Mouse (Mus musculus) hindbrain, embryonic 16.5 days (tissue): Measurements from ENCODE around the gene Dmrta1. TPM values are rescaled to one million over a fixed set of nuclear protein-coding genes. Genes with fewer than 3 reads are reported as not detected.

Experiments used
- ATAC-seq: fragments of 200-750 bp; cut with Nextera tagmentation; 2 replicates; pipeline ENCODE4 v1.8.0; 2017; ENCODE audit warnings: moderate TSS enrichment, moderate library complexity
- H3K27ac ChIP-seq: fragments of 300-500 bp; sonication (generic); 2 replicates; pipeline ENCODE4 v1.5.1; 2014; ENCODE audit warnings: low read depth, mild to moderate bottlenecking, control low read depth, low read length, moderate library complexity
- H3K27me3 ChIP-seq: fragments of 300-500 bp; sonication (generic); replicated peaks from 2 replicates; pipeline ENCODE4 v1.6.1; 2014; ENCODE audit warnings: low read length; ENCODE audit not compliant: control insufficient read depth, insufficient read depth
- H3K36me3 ChIP-seq: fragments of 300-500 bp; sonication (generic); 2 replicates; pipeline ENCODE4 v1.6.1; 2014; ENCODE audit warnings: mild to moderate bottlenecking, low read length, moderate library complexity, mixed read lengths; ENCODE audit not compliant: control insufficient read depth, insufficient read depth
- H3K4me1 ChIP-seq: fragments of 300-500 bp; sonication (generic); 2 replicates; pipeline ENCODE4 v1.6.1; 2014; ENCODE audit warnings: low read depth, low read length; ENCODE audit not compliant: control insufficient read depth, insufficient read depth
- H3K4me2 ChIP-seq: fragments of 300-500 bp; sonication (generic); 2 replicates; pipeline ENCODE4 v1.6.1; 2014; ENCODE audit warnings: mild to moderate bottlenecking, low read length, control low read depth, moderate library complexity
- H3K4me3 ChIP-seq: fragments of 300-500 bp; sonication (generic); 2 replicates; pipeline ENCODE4 v1.5.1; 2014; ENCODE audit warnings: mild to moderate bottlenecking, low read length, control low read depth, moderate library complexity
- H3K9ac ChIP-seq: fragments of 300-500 bp; sonication (generic); 2 replicates; pipeline ENCODE4 v1.6.1; 2014; ENCODE audit warnings: low read depth, mild to moderate bottlenecking, control low read depth, low read length, moderate library complexity
- H3K9me3 ChIP-seq: fragments of 300-500 bp; sonication (generic); 2 replicates; pipeline ENCODE4 v1.6.1; 2014; ENCODE audit warnings: mild to moderate bottlenecking, low read length, moderate library complexity; ENCODE audit not compliant: control insufficient read depth
- WGBS: fragments of 180-500 bp; shearing (Covaris S2); extraction: QIAGEN DNeasy Blood & Tissue Kit; methylation state at CpG from one replicate; pipeline ENCODE4 v1.1.7; 2014; 5-methylcytosine and 5-hydroxymethylcytosine counted together
- polyA plus RNA-seq: library from polyadenylated mRNA; unstranded; fragments of >200 nt; fragmentation: Nextera tagmentation; extraction: Ambion mirVana; gene quantifications from 2 replicates; pipeline ENCODE4 v1.2.1, GENCODE M21; 2015

The Dmrta1 gene
- polyA plus RNA-seq, result 0.41 and 0.72 TPM in 2 replicates

DNA sequence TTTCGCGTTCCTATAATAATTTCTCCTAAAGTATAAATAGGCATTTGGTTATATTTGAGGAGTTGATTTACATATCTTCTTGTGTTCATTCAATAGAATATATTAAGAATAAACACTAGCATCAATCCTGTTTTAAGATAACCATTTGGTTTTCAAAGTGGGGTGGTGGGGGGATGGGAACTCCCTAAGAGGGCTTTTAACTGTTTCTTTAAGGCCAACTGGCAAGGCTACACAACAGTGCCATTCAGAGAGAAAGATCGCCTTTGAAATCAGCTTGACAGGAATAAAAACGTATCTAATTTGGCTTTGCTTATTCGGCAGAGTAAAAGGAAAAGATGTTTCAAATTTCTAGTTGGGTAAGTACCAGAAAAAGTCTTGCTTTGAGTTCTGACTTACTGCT, at the start of gene Dmrta1:
Gene Dmrta1 (plus strand): TSS at position 242 of the 400 bp plus-strand sequence.
- H3K36me3 ChIP-seq, result no peaks in the 10 kb centered on the region
- H3K27me3 ChIP-seq, result no peaks in the 10 kb centered on the region
- H3K9me3 ChIP-seq, result no peaks in the 10 kb centered on the region
- H3K4me3 ChIP-seq, result no peak within 1 kb of the TSS
- H3K27ac ChIP-seq, result no peak within 1 kb of the TSS
- no peaks in the 10 kb centered on the region for H3K4me1 ChIP-seq
- no peak within 1 kb of the TSS for H3K4me2 ChIP-seq
- ATAC-seq, result no peak
- WGBS, result 40% methylated on average over 5 of the region's 5 CpGs
- no peak within 1 kb of the TSS for H3K9ac ChIP-seq

DNA sequence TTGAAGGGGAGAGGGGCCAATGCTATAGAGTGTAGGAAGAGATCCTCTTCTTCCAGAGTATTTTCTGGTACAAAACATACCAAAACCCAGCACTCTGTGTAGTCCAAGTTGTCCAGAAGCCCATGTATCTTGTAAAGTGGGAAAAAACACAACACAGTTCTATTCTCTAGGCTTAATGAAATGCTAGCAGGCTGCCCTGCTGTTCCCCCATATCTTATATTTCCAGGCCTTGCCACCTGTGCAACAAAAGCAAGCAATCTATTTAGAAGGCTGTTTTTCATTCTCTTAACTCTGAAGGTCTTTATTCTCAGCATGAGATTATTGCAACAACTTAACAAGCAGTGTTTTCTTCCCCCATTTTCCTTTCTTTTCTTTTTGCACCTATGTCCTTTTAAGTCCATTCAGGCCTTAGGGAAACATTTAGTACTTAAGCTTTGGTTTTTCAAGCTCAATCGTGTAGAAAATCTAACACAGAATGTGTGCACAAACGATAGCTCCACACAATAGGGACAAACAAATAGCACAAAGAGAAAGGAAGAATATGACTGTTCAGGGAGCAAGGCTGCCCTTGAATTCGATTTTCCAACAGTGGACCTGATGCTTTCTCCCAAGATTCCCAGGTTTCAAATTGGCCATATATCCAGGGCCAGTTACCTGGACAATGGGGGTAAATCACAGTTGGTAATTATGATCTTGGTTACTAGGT, 48.7 kb upstream of the Dmrta1 start:
- H3K4me1 ChIP-seq, result no peaks in the 10 kb centered on the region
- H3K9ac ChIP-seq, result no peak overlapping the region
- no peak overlapping the region for H3K4me3 ChIP-seq
- no peaks in the 10 kb centered on the region for H3K27me3 ChIP-seq
- no peaks in the 10 kb centered on the region for H3K36me3 ChIP-seq
- WGBS, result 20% methylated on average over 3 of the region's 3 CpGs
- H3K4me2 ChIP-seq, result no peak overlapping the region
- H3K27ac ChIP-seq, result no peak overlapping the region
- no peak for ATAC-seq
- no peaks in the 10 kb centered on the region for H3K9me3 ChIP-seq

DNA sequence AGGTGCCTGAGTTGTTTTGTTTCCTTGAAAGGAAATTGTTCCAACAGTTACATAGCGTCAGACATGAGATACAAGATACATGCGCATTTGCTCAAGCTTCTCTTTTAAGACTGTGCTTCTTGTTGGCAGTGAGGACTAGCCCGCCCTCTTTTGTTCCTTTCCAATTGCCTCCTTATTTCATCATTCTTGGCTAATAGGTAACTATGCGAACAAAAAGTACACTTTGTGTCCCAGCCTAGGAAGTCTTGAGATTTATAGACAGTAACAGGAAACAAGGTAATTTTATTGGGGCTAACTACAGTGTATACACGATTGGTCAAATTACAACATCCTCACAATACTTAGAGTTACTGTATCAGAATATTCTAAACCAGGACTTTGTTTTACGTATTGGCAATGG, 47.7 kb upstream of the Dmrta1 start:
- Histone ChIP-seq H3K27ac (no peak overlapping the region), H3K4me3 (no peak overlapping the region), H3K4me1 (no peaks in the 10 kb centered on the region), H3K9me3 (no peaks in the 10 kb centered on the region), H3K27me3 (no peaks in the 10 kb centered on the region), H3K9ac (no peak overlapping the region), H3K36me3 (no peaks in the 10 kb centered on the region), H3K4me2 (no peak overlapping the region)
- no peak for ATAC-seq
- WGBS, result 78% methylated on average over 6 of the region's 6 CpGs

DNA sequence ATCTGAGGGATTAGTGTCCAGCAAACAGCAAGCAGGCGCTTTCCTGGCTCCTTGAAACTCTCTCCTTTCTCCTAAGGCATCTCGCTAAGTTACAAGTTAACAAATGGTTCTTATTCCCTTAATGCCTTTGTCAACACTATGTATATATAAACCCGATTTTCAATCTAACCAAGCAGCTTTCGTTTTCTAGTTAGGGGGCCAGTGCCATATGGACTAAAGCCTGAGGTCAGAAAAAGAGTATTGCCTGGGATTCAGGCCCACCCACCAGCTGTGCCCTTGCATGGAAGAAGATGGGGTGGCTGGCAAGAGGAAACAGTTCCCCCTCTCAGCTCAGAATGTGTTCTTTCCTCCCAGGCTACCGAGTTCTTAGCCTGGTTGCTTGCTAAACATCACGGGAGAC, 40.6 kb upstream of the Dmrta1 start:
- Histone ChIP-seq H3K27ac (no peak overlapping the region), H3K27me3 (no peaks in the 10 kb centered on the region), H3K9me3 (no peaks in the 10 kb centered on the region), H3K4me1 (no peaks in the 10 kb centered on the region), H3K4me2 (no peak overlapping the region), H3K9ac (no peak overlapping the region), H3K36me3 (no peaks in the 10 kb centered on the region), H3K4me3 (no peak overlapping the region)
- WGBS, result 44% methylated on average over 6 of the region's 6 CpGs
- peak; percentile 45; the same call in 1 of the 2 replicates for ATAC-seq

DNA sequence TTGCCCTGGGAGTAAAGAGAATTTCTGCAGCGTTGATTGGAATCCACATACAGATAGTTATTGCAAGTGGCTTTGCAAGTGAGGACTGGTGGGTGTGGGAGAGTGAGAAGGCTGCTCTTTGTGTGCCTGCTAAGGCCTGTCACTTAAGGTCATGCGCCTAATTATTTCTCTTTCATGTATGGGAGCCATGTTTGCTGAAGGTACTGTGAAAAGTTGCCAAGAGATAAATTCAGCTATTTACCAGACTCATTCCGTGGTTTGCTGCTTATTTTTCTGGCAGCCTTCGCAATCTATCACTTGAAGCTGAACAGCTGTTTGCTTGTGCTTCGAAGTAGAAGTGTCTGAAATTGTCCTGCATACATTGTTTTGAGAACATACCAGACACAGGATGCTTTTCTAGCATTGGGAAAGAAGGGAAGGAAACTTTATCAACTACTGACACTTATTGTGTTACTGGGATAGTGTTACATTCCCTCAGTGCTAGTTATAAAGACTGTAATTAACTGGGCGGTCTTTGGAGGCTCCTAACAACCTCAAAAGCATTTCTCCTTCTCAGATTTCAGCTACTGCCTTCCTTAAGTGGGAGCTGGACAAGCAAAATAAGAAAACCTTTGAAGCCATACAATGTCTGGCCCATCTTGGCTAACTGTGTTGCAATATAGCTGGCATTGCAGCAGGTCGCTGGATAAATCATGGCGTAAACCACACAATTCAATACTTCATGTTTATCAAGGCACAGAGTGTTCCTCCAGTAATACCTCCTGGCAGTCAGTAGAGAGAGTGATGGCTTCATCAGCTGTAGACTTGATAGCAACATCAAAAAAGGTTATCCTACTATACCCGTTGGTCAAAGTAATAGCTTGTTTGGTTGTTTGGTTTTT, 34.8 kb upstream of the Dmrta1 start:
- no peak overlapping the region for H3K27ac ChIP-seq
- H3K36me3 ChIP-seq, result no peaks in the 10 kb centered on the region
- H3K4me2 ChIP-seq, result no peak overlapping the region
- no peak for ATAC-seq
- no peak overlapping the region for H3K4me3 ChIP-seq
- H3K4me1 ChIP-seq, result no peaks in the 10 kb centered on the region; the same call in 1 of the 2 replicates
- no peak overlapping the region for H3K9ac ChIP-seq
- WGBS, result 61% methylated on average over 9 of the region's 9 CpGs
- no peaks in the 10 kb centered on the region for H3K27me3 ChIP-seq
- H3K9me3 ChIP-seq, result no peaks in the 10 kb centered on the region

DNA sequence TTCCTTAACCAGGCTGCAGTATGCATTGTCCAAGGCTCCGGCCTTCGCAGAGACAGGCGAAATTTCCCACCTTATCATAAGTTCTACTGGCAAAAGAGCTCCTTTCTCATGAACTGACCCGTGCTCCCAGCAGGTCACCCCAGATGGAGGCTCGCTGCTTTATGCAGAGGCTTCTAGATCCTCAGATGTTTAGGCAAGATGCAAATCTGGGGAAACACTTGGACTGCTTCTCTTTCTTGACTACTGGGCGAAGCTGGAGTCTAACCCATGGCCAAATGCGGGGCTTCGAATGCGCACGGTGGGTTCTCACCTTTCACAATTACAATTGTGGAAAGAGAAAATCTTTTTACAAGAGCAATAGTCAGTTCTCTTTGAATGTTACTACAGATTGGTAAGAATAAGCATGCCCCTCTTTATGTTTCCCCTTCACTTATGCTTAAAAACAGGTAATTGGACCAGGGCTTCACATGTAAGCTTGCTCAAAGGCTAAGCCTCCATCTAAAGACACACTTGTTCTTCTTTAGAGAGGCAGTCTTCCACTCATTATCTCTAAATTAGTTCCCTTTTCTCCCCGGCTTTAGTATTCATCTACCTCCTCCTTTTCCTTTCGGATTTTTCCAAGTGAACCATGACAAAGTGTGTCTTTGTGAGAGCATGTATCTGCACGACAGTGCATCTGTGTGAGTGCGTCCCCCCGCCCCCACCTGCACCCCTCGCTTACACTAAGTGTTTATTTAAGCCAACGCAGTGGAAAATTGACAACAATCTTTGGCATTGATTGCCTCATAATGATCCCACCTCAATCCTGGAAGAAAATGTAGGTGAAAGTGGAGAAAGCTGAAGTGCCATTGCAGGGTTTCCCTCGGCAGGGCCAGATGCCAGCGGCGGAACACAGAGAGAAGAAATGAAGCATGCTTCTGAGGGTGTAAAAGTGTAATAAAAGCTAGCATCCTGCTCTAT, 28.6 kb upstream of the Dmrta1 start:
- no peak overlapping the region for H3K27ac ChIP-seq
- H3K4me2 ChIP-seq, result peak overlapping the region; percentile 28; the same call in 1 of the 2 replicates
- no peak overlapping the region for H3K4me3 ChIP-seq
- no peaks in the 10 kb centered on the region for H3K27me3 ChIP-seq
- H3K9me3 ChIP-seq, result no peaks in the 10 kb centered on the region
- no peaks in the 10 kb centered on the region for H3K36me3 ChIP-seq
- no peak overlapping the region for H3K9ac ChIP-seq
- peak; percentile 54; the same call in 1 of the 2 replicates for ATAC-seq
- 51% methylated on average over 20 of the region's 20 CpGs for WGBS
- H3K4me1 ChIP-seq, result peaks cover 2% of the 10 kb centered on the region; the same call in 1 of the 2 replicates

DNA sequence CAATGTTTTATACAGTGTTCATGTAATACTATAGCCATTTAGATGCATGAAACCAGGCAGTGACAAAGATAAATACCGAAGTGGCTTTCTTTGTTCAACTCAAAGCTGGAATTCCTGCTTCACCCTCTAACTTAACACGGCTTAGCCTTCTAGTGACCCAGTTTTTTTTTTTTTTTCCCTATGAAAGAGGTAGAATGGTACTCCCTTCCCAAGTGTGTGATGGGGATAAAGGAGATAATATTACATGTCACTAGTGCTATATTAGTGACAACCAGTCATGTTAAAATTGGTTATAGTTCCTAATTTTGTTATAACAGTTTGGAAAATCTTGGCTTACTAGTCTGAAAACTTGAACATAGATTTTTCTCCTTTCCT, 27.9 kb upstream of the Dmrta1 start:
- no peaks in the 10 kb centered on the region for H3K36me3 ChIP-seq
- H3K9me3 ChIP-seq, result no peaks in the 10 kb centered on the region
- H3K4me1 ChIP-seq, result peaks cover 2% of the 10 kb centered on the region; the same call in 1 of the 2 replicates
- 58% methylated on average over 2 of the region's 2 CpGs for WGBS
- 0 out of 2 replicates have a peak overlapping the region, but pooled peaks have one; percentile 28 for H3K4me2 ChIP-seq
- no peaks in the 10 kb centered on the region for H3K27me3 ChIP-seq
- no peak overlapping the region for H3K4me3 ChIP-seq
- H3K27ac ChIP-seq, result no peak overlapping the region
- no peak for ATAC-seq
- no peak overlapping the region for H3K9ac ChIP-seq

DNA sequence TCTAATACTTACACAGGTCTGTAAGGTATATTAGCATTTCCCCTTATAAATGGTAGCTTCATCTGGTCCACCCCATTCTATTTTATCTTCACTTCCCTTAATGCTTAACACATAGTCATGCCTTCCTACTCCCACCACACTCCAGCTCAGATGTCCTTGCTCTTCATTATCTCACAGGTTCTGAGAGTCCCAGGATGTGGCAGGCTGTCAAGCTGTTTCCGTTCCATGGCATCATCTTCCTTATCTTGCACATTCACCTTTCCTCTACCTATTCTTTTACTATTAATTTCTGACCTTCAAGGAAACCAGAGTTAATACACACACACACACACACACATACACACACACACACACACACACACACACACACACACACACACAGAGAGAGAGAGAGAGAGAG, 27.5 kb upstream of the Dmrta1 start:
- Histone ChIP-seq H3K9me3 (no peaks in the 10 kb centered on the region), H3K4me2 (no peak overlapping the region), H3K4me3 (no peak overlapping the region), H3K9ac (no peak overlapping the region), H3K4me1 (peaks cover 2% of the 10 kb centered on the region; the same call in 1 of the 2 replicates), H3K27ac (no peak overlapping the region), H3K36me3 (no peaks in the 10 kb centered on the region), H3K27me3 (no peaks in the 10 kb centered on the region)
- no peak for ATAC-seq
- 90% methylated on average over 1 of the region's 1 CpGs for WGBS
